16 mouse cellular contexts compared by ENCODE assay signal in genomic region chr10:62341956-62342355, GRCm38 (mm10). TPM values are rescaled to one million over a fixed set of nuclear protein-coding genes. Genes with fewer than 3 reads are reported as not detected.
DNase-seq lines count a peak whose midpoint lies in the region; ATAC-seq lines count a peak whose summit lies in the region.
"Had no signal": no experiment of that assay in that cellular context is flagged by ENCODE, and none has a peak within 500 bp of the region (broad histone marks: within the 10 kb centered on the region; RNA-seq: fewer than 3 reads in every experiment).

No protein-coding gene starts in this region.

- H3K27me3 ChIP-seq in heart, embryonic 10.5 days (ENCODE audit: insufficient read depth, poor library complexity, severe bottlenecking): no peaks in the 10 kb centered on the region
- H3K27me3 ChIP-seq in midbrain, embryonic 10.5 days (ENCODE audit: low read depth, poor library complexity, severe bottlenecking): peaks cover 11% of the 10 kb centered on the region
- H3K27me3 ChIP-seq in midbrain, embryonic 14.5 days (ENCODE audit: control insufficient read depth, insufficient read depth, low read length): no peaks in the 10 kb centered on the region
- no peaks in the 10 kb centered on the region for H3K27me3 ChIP-seq in limb, embryonic 10.5 days (ENCODE audit: low read depth, poor library complexity, severe bottlenecking)
- H3K27me3 ChIP-seq in liver, embryonic 16.5 days (ENCODE audit: control insufficient read depth, insufficient read depth, low read depth, low read length): no peaks in the 10 kb centered on the region
- H3K27me3 ChIP-seq: midbrain, embryonic 15.5 days had no signal

- H3K4me1 ChIP-seq in heart, embryonic 10.5 days: peaks cover 60% of the 10 kb centered on the region
- peaks cover 37% of the 10 kb centered on the region for H3K4me1 ChIP-seq in midbrain, embryonic 10.5 days
- H3K4me1 ChIP-seq in midbrain, embryonic 14.5 days (ENCODE audit: control insufficient read depth, insufficient read depth, low read length): peaks cover 20% of the 10 kb centered on the region
- peaks cover 36% of the 10 kb centered on the region for H3K4me1 ChIP-seq in limb, embryonic 10.5 days
- H3K4me1 ChIP-seq in liver, embryonic 16.5 days (ENCODE audit: control insufficient read depth, low read depth, low read length): peaks cover 64% of the 10 kb centered on the region

- H3K9me3 ChIP-seq in heart, embryonic 10.5 days: no peaks in the 10 kb centered on the region
- H3K9me3 ChIP-seq in midbrain, embryonic 10.5 days (replicated peaks): no peaks in the 10 kb centered on the region
- H3K9me3 ChIP-seq in midbrain, embryonic 14.5 days (ENCODE audit: control insufficient read depth, low read length): no peaks in the 10 kb centered on the region
- no peaks in the 10 kb centered on the region for H3K9me3 ChIP-seq in limb, embryonic 10.5 days (replicated peaks)
- no peaks in the 10 kb centered on the region for H3K9me3 ChIP-seq in liver, embryonic 16.5 days (replicated peaks; ENCODE audit: control insufficient read depth, low read length)
- H3K9me3 ChIP-seq: midbrain, embryonic 15.5 days had no signal

- peak overlapping the region; percentile 24 for H3K4me3 ChIP-seq in heart, embryonic 10.5 days
- H3K4me3 ChIP-seq in midbrain, embryonic 10.5 days: peak overlapping the region; percentile 71; the same call in 1 of the 2 replicates
- no peak overlapping the region for H3K4me3 ChIP-seq in midbrain, embryonic 14.5 days (replicated peaks; ENCODE audit: low read depth, low read length)
- no peak overlapping the region for H3K4me3 ChIP-seq in limb, embryonic 10.5 days
- H3K4me3 ChIP-seq in liver, embryonic 16.5 days (ENCODE audit: low read depth, low read length): peak overlapping the region; percentile 91

- no peak overlapping the region for H3K4me2 ChIP-seq in midbrain, embryonic 14.5 days (ENCODE audit: low read length)
- H3K4me2 ChIP-seq in liver, embryonic 16.5 days (ENCODE audit: low read depth, low read length): peak overlapping the region; percentile 91

- no peak for ATAC-seq in midbrain, embryonic 14.5 days (ENCODE audit: low FRiP score, low TSS enrichment)
- no peak for ATAC-seq in liver, embryonic 16.5 days (ENCODE audit: low read depth)
- ATAC-seq: midbrain, embryonic 15.5 days had no signal

- no peak for DNase-seq in heart, embryonic 10.5 days (ENCODE audit: low spot score)
- DNase-seq in heart, adult 18-20 months: no peak
- DNase-seq in midbrain, embryonic 10.5 days (ENCODE audit: low spot score): no peak
- DNase-seq in midbrain, embryonic 14.5 days: no peak
- no peak for DNase-seq in limb, embryonic 10.5 days (ENCODE audit: low spot score)
- no peak for DNase-seq in retina, postnatal 1 day
- DNase-seq in embryo, embryonic 10.5 days (ENCODE audit: low spot score): no peak
- DNase-seq: adrenal gland, postnatal 36 days; B cell, adult 2 months; kidney, adult 8-10 months; kidney, postnatal 36 days; right cerebral cortex, postnatal 4 days; thymus, adult 18-20 months had no signal

- 78% methylated on average over 4 of the region's 4 CpGs for WGBS in heart, embryonic 10.5 days
- 87% methylated on average over 4 of the region's 4 CpGs for WGBS in midbrain, embryonic 10.5 days
- 93% methylated on average over 4 of the region's 4 CpGs for whole genome bisulfite sequencing in midbrain, embryonic 14.5 days
- WGBS in limb, embryonic 10.5 days: 88% methylated on average over 4 of the region's 4 CpGs
- 44% methylated on average over 4 of the region's 4 CpGs for WGBS in liver, embryonic 16.5 days (ENCODE audit: insufficient replicate concordance)

- H3K36me3 ChIP-seq in heart, embryonic 10.5 days: no peaks in the 10 kb centered on the region
- no peaks in the 10 kb centered on the region for H3K36me3 ChIP-seq in midbrain, embryonic 10.5 days
- no peaks in the 10 kb centered on the region for H3K36me3 ChIP-seq in midbrain, embryonic 14.5 days (ENCODE audit: control insufficient read depth, insufficient read depth, low read length)
- no peaks in the 10 kb centered on the region for H3K36me3 ChIP-seq in limb, embryonic 10.5 days
- H3K36me3 ChIP-seq in liver, embryonic 16.5 days (ENCODE audit: control insufficient read depth, insufficient read depth): no peaks in the 10 kb centered on the region
- H3K36me3 ChIP-seq: midbrain, embryonic 15.5 days had no signal

- H3K27ac ChIP-seq in heart, embryonic 10.5 days: peak overlapping the region; percentile 78
- H3K27ac ChIP-seq in midbrain, embryonic 10.5 days (replicated peaks): 0 out of 2 replicates have a peak overlapping the region, but pooled peaks have one; percentile 19
- no peak overlapping the region for H3K27ac ChIP-seq in midbrain, embryonic 14.5 days (replicated peaks; ENCODE audit: low read depth, low read length)
- peak overlapping the region; percentile 58; the same call in 1 of the 2 replicates for H3K27ac ChIP-seq in limb, embryonic 10.5 days
- H3K27ac ChIP-seq in liver, embryonic 16.5 days (ENCODE audit: low read length): peak overlapping the region; percentile 98
- H3K27ac ChIP-seq: macrophage; midbrain, embryonic 15.5 days had no signal

- no peak overlapping the region for H3K9ac ChIP-seq in midbrain, embryonic 14.5 days (replicated peaks; ENCODE audit: low read length)
- peak overlapping the region; percentile 79 for H3K9ac ChIP-seq in liver, embryonic 16.5 days (ENCODE audit: low read depth, low read length)
- H3K9ac ChIP-seq: midbrain, embryonic 15.5 days had no signal

RNA-seq across cellular contexts. Expression of gene Hk1, which starts 37.8 kb away (rescaled TPM):
- 157 and 286 TPM in 2 replicates for polyA plus RNA-seq in heart, embryonic 10.5 days (2016; fragmentation: Nextera tagmentation; extraction: Ambion mirVana)
- total RNA-seq in heart, adult 18-20 months (2021): 100 to 1,000 TPM; 104 to 110 TPM
- 27.0 and 34.9 TPM in 2 replicates for polyA plus RNA-seq in midbrain, embryonic 10.5 days (2016; fragmentation: Nextera tagmentation; extraction: Ambion mirVana)
- polyA plus RNA-seq in midbrain, embryonic 14.5 days (2014; fragmentation: Nextera tagmentation; extraction: Ambion mirVana): 66.2 and 73.7 TPM in 2 replicates
- polyA plus RNA-seq in limb, embryonic 10.5 days (2016; fragmentation: Nextera tagmentation; extraction: Ambion mirVana): 25.4 and 33.7 TPM in 2 replicates
- 94.2 and 98.9 TPM in 2 replicates for polyA plus RNA-seq in liver, embryonic 16.5 days (2015; fragmentation: Nextera tagmentation; extraction: Ambion mirVana)

Comparison
In these comparisons a context has a peak if more than half of its experiments do, and no peak if none do; other contexts are left out.
1. H3K4me3 ChIP-seq: peak in heart, embryonic 10.5 days (single experiment), midbrain, embryonic 10.5 days (single experiment) and liver, embryonic 16.5 days (single experiment); none in midbrain, embryonic 14.5 days (single experiment) and limb, embryonic 10.5 days (single experiment).